Mouse (Mus musculus): ENCODE measurements around the gene Lgals2.

DNA sequence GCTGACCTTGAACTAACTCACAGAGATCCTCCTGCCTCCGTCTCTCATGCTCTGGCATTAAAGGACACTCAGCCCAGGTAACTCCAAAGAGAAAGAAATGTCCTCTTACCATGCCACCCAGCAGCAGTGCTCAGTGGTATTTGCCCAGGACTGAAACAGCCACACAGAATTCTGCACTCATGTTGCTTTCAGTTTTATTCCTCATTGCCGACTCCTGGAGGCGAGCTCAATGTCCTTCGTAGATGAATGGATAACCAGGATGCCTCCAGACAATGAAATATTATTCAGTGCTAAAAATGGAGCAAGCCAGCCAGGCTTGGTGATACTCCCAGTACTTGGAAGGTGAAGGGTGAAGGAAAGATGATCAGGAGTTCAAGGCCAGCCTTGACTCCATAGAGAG is 41.7 kb downstream of the Lgals2 start:
- TF ChIP-seq TCF12 (IDR thresholded peaks at IDR 0.05; ENCODE audit: low read depth, low read length) = no peak
- TF ChIP-seq GABPA (IDR thresholded peaks at IDR 0.05; ENCODE audit: low read depth, low read length) = no peak
- TF ChIP-seq CTCF (IDR thresholded peaks at IDR 0.05 in 2 of 3, conservative IDR thresholded peaks at IDR 0.05 in 1 of 3; ENCODE audit: control insufficient read depth in 1 of 3, insufficient read depth in 1 of 3, low read depth in 2 of 3, low read length in 3 of 3, poor library complexity in 1 of 3, severe bottlenecking in 1 of 3) = no peak
- no peak for TF ChIP-seq TAL1 (IDR thresholded peaks at IDR 0.05; ENCODE audit: low read length)
- TF ChIP-seq ETS1 (IDR thresholded peaks at IDR 0.05; ENCODE audit: low read depth, low read length) = no peak
- TF ChIP-seq RAD21 (IDR thresholded peaks at IDR 0.05; ENCODE audit: low read depth, low read length) = no peak
- no peak for TF ChIP-seq BHLHE40 (IDR thresholded peaks at IDR 0.05; ENCODE audit: borderline replicate concordance, low read depth, low read length)
- no peak for TF ChIP-seq CHD2 (IDR thresholded peaks at IDR 0.05; ENCODE audit: low read length)
- TF ChIP-seq POLR2A (IDR thresholded peaks at IDR 0.05; ENCODE audit: control insufficient read depth in 1 of 2, insufficient read depth in 1 of 2, low read depth in 1 of 2, low read length in 2 of 2, poor library complexity in 1 of 2) = no peak
